Mouse (Mus musculus): ENCODE data around the gene Rbm44.

- TF ChIP-seq CTCF (IDR thresholded peaks at IDR 0.05; ENCODE audit: low read depth) (no peak), EP300 (IDR thresholded peaks at IDR 0.05; ENCODE audit: low read depth) (no peak)
Observed at GRCm38 (mm10) chr1:91183305-91183704, 38.4 kb downstream of the Rbm44 start.

Data from liver, embryonic 14.5 days (tissue).